Mouse (Mus musculus): ENCODE results near the gene Fam71d.

The Fam71d gene

GRCm38 (mm10) chr12:78749378-78749801, 58.1 kb downstream of the Fam71d start:
- in situ Hi-C loops (cut with MboI; ENCODE audit: low pct_unique_long_range_greater_than_20kb in 1 of 2, low sequenced_read_pairs in 2 of 2, unreplicated experiment in 1 of 2): no loop called here

- in situ Hi-C loops (cut with MboI; ENCODE audit: low pct_unique_long_range_greater_than_20kb in 1 of 2, low sequenced_read_pairs in 2 of 2, unreplicated experiment in 1 of 2): no loop called here
Observed at GRCm38 (mm10) chr12:78761979-78762378, 70.6 kb downstream of the Fam71d start.

- in situ Hi-C loops (cut with MboI; ENCODE audit: low pct_unique_long_range_greater_than_20kb in 1 of 2, low sequenced_read_pairs in 2 of 2, unreplicated experiment in 1 of 2): no loop called here
Observed at GRCm38 (mm10) chr12:78769031-78769713, 77.8 kb downstream of the Fam71d start.

- in situ Hi-C loops (cut with MboI; ENCODE audit: low pct_unique_long_range_greater_than_20kb in 1 of 2, low sequenced_read_pairs in 2 of 2, unreplicated experiment in 1 of 2): no loop called here
Observed at GRCm38 (mm10) chr12:78773211-78773610, 81.9 kb downstream of the Fam71d start.

GRCm38 (mm10) chr12:78777916-78778315, 86.6 kb downstream of the Fam71d start:
- in situ Hi-C loops (cut with MboI; ENCODE audit: low pct_unique_long_range_greater_than_20kb in 1 of 2, low sequenced_read_pairs in 2 of 2, unreplicated experiment in 1 of 2): no loop called here

GRCm38 (mm10) chr12:78778423-78779067, 87.2 kb downstream of the Fam71d start:
- in situ Hi-C loops (cut with MboI; ENCODE audit: low pct_unique_long_range_greater_than_20kb in 1 of 2, low sequenced_read_pairs in 2 of 2, unreplicated experiment in 1 of 2): no loop called here

Data from mouse embryonic stem cell (cell line).